Mouse (Mus musculus): ENCODE measurements at regions not wholly inside any gene's neighbourhood (a gene's known extent, or its start where the extent isn't known, plus 50 kb on each side); places are given as distances from the start of the nearest gene placed in this dataset.
A peak's percentile ranks its signal among the peaks of the same experiment; 100 is the strongest.

- DNase-seq (ENCODE audit: low read depth, low spot score), result no peak
Measured at GRCm38 (mm10) chrX:158544021-158544420, 500.9 kb upstream of the Cnksr2 start.

- no peak for DNase-seq (ENCODE audit: low read depth, low spot score)
Measured at GRCm38 (mm10) chrX:158577856-158578255, 534.8 kb upstream of the Cnksr2 start.

GRCm38 (mm10) chrX:158613136-158613535, 570.0 kb upstream of the Cnksr2 start:
- no peak for DNase-seq (ENCODE audit: low read depth, low spot score)

GRCm38 (mm10) chrX:158613607-158614006, 570.5 kb upstream of the Cnksr2 start:
- peak; percentile 2 for DNase-seq (ENCODE audit: low read depth, low spot score)

- DNase-seq (ENCODE audit: low read depth, low spot score), result no peak
Measured at GRCm38 (mm10) chrX:158614029-158614428, 570.9 kb upstream of the Cnksr2 start.

GRCm38 (mm10) chrX:158614452-158614851, 571.4 kb upstream of the Cnksr2 start:
- no peak for DNase-seq (ENCODE audit: low read depth, low spot score)

- DNase-seq (ENCODE audit: low read depth, low spot score), result no peak
Measured at GRCm38 (mm10) chrX:158615096-158615495, 572.0 kb upstream of the Cnksr2 start.

GRCm38 (mm10) chrX:158627390-158627789, 582.7 kb upstream of the Rps6ka3 start:
- DNase-seq (ENCODE audit: low read depth, low spot score), result no peak

- no peak for DNase-seq (ENCODE audit: low read depth, low spot score)
Measured at GRCm38 (mm10) chrX:158632406-158632805, 577.7 kb upstream of the Rps6ka3 start.

GRCm38 (mm10) chrX:158652226-158652625, 557.9 kb upstream of the Rps6ka3 start:
- DNase-seq (ENCODE audit: low read depth, low spot score), result no peak

GRCm38 (mm10) chrX:158656188-158656587, 553.9 kb upstream of the Rps6ka3 start:
- DNase-seq (ENCODE audit: low read depth, low spot score), result no peak

GRCm38 (mm10) chrX:158694191-158694590, 515.9 kb upstream of the Rps6ka3 start:
- DNase-seq (ENCODE audit: low read depth, low spot score), result no peak

GRCm38 (mm10) chrX:158703411-158703810, 506.7 kb upstream of the Rps6ka3 start:
- no peak for DNase-seq (ENCODE audit: low read depth, low spot score)

GRCm38 (mm10) chrX:158709811-158710210, 500.3 kb upstream of the Rps6ka3 start:
- no peak for DNase-seq (ENCODE audit: low read depth, low spot score)

- no peak for DNase-seq (ENCODE audit: low read depth, low spot score)
Measured at GRCm38 (mm10) chrX:158744738-158745137, 465.4 kb upstream of the Rps6ka3 start.

GRCm38 (mm10) chrX:158745766-158746541, 464.2 kb upstream of the Rps6ka3 start:
- DNase-seq (ENCODE audit: low read depth, low spot score), result no peak
